Mouse (Mus musculus): ENCODE results near the gene Ceacam1.

The Ceacam1 gene

GRCm38 (mm10) chr7:25412833-25413441 lies 64.5 kb downstream of the Ceacam1 start, which contains the start of gene Cxcl17:
Gene Cxcl17 (minus strand): TSS chr7:25412886.
- in situ Hi-C loops (cut with MboI; ENCODE audit: low sequenced_read_pairs) = no loop called here

GRCm38 (mm10) chr7:25411861-25412260 lies 65.5 kb downstream of the Ceacam1 start:
- in situ Hi-C loops (cut with MboI; ENCODE audit: low sequenced_read_pairs) = no loop called here

Measured in CH12F3 (cell line).